Mouse (Mus musculus): ENCODE measurements around the gene Rtp4. TPM values are rescaled to one million over a fixed set of nuclear protein-coding genes. Genes with fewer than 3 reads are reported as not detected.

The Rtp4 gene
- polyA plus RNA-seq, 1 experiment: 2.1 TPM

DNA sequence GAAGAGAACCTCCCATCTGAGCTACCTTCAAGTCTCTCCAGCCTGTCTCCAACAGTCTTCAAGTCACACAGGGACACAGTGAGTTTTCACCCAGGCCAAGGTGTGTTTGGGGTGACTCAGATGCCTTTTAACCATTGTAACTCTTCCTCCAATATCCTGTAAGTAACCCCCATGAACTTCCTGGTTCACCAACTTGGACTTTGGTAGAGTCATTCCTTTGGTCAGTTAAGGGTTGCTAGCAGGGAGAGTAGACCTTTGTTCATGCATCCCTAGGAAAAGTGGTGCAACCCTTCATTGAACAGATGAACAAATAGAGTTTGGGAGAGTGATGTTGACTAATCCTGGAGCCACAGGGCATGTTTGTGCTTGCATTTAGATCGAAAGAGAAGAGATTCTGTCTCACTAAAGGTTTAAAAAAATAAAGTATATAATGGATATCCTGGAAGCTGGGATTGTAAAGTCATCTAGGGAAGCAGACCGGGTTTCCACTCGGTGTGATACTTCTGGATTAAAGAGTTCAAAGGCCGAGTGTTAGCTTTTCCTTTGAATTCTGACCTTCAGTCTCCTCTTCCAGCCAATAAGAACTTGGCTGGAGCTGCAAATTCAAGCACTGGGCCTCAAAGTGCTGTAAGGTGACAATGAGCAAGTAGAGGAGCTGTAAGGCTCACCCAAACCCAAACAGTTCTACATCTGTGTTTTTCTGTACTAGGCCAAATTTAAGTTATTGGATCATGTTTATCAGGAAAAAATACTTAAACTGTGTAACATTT, 8.7 kb upstream of the Rtp4 start:
- no peak overlapping the region for H3K4me3 ChIP-seq (replicated peaks)
- H3K27me3 ChIP-seq (replicated peaks): peaks cover 2% of the 10 kb centered on the region
- H3K9me3 ChIP-seq: peaks cover 4% of the 10 kb centered on the region
- TF ChIP-seq FLI1 (IDR thresholded peaks at IDR 0.05; ENCODE audit: low read length) (no peak), GATA1 (IDR thresholded peaks at IDR 0.05; ENCODE audit: borderline replicate concordance, low read length) (no peak)
- H3K4me1 ChIP-seq: no peaks in the 10 kb centered on the region
- H3K36me3 ChIP-seq (replicated peaks; ENCODE audit: low read length): no peaks in the 10 kb centered on the region

DNA sequence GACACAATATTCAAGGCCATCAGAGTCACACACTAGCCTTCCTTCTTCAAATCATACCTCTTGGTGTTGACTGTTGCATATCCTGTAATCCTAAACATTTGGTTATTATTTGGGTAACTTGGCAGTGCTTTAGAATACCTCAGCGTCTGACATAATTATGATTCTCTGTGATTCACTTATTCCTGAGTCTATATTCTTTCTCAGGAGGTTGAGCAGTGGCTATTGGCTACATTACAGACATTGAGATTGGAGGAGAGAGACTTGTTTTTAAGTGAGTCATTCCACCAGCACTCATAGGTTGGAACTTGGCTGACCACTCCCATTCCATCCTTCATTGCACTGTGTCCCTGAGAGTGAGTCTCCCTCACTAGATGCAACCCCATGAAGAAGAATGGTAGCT, 6.7 kb upstream of the Rtp4 start:
- H3K36me3 ChIP-seq (replicated peaks; ENCODE audit: low read length): no peaks in the 10 kb centered on the region
- H3K4me3 ChIP-seq (replicated peaks): no peak overlapping the region
- peaks cover 4% of the 10 kb centered on the region for H3K9me3 ChIP-seq
- TF ChIP-seq GATA1 (IDR thresholded peaks at IDR 0.05; ENCODE audit: borderline replicate concordance, low read length) (no peak), FLI1 (IDR thresholded peaks at IDR 0.05; ENCODE audit: low read length) (no peak)
- H3K27me3 ChIP-seq (replicated peaks): peaks cover 2% of the 10 kb centered on the region
- no peaks in the 10 kb centered on the region for H3K4me1 ChIP-seq

- peaks cover 6% of the 10 kb centered on the region for H3K27me3 ChIP-seq (replicated peaks)
Measured at GRCm38 (mm10) chr16:23515766-23516165, 4.3 kb upstream of the Rtp4 start.

GRCm38 (mm10) chr16:23516606-23517005, 3.5 kb upstream of the Rtp4 start:
- no peaks in the 10 kb centered on the region for H3K4me1 ChIP-seq
- no peak for TF ChIP-seq FLI1 (IDR thresholded peaks at IDR 0.05; ENCODE audit: low read length)
- TF ChIP-seq GATA1 (IDR thresholded peaks at IDR 0.05; ENCODE audit: borderline replicate concordance, low read length): no peak
- H3K36me3 ChIP-seq (replicated peaks; ENCODE audit: low read length): no peaks in the 10 kb centered on the region
- no peaks in the 10 kb centered on the region; the same call in 1 of the 2 replicates for H3K9me3 ChIP-seq
- H3K27me3 ChIP-seq (replicated peaks): peaks cover 10% of the 10 kb centered on the region
- H3K4me3 ChIP-seq (replicated peaks): no peak overlapping the region

More at GRCm38 (mm10) chr16:23515766-23516165, 4.3 kb upstream of the Rtp4 start:
- Histone ChIP-seq H3K9me3 (no peaks in the 10 kb centered on the region; the same call in 1 of the 2 replicates), H3K4me3 (replicated peaks) (no peak overlapping the region), H3K36me3 (replicated peaks; ENCODE audit: low read length) (no peaks in the 10 kb centered on the region), H3K4me1 (no peaks in the 10 kb centered on the region)
- TF ChIP-seq FLI1 (IDR thresholded peaks at IDR 0.05; ENCODE audit: low read length) (no peak), GATA1 (IDR thresholded peaks at IDR 0.05; ENCODE audit: borderline replicate concordance, low read length) (no peak)

DNA sequence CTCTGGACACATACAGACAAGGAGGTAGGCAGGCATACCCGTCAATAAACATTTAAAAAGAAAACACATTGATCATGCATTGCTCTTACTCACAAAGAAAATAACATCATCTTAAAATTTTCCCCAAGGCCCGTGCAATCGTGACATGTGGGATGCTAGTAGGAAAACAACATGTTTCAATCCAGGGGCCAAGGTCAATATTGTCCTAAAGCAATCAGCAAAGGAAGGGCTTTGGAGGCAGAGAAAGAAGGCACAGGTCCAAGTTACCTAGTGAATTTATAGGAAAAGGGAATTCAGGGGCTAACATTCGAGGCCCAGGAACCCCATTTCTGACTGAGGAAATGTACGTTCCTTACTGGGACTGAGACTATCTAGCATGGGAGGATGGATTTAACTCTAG, 2.9 kb upstream of the Rtp4 start:
- H3K9me3 ChIP-seq: no peaks in the 10 kb centered on the region; the same call in 1 of the 2 replicates
- H3K36me3 ChIP-seq (replicated peaks; ENCODE audit: low read length): no peaks in the 10 kb centered on the region
- TF ChIP-seq GATA1 (IDR thresholded peaks at IDR 0.05; ENCODE audit: borderline replicate concordance, low read length) (no peak), FLI1 (IDR thresholded peaks at IDR 0.05; ENCODE audit: low read length) (no peak)
- H3K27me3 ChIP-seq (replicated peaks): peaks cover 10% of the 10 kb centered on the region
- H3K4me3 ChIP-seq (replicated peaks): no peak overlapping the region
- H3K4me1 ChIP-seq: no peaks in the 10 kb centered on the region

- TF ChIP-seq FLI1 (IDR thresholded peaks at IDR 0.05; ENCODE audit: low read length) (no peak), GATA1 (IDR thresholded peaks at IDR 0.05; ENCODE audit: borderline replicate concordance, low read length) (no peak)
- H3K27me3 ChIP-seq (replicated peaks): peaks cover 12% of the 10 kb centered on the region
- no peak overlapping the region for H3K4me3 ChIP-seq (replicated peaks)
- no peaks in the 10 kb centered on the region for H3K4me1 ChIP-seq
- no peaks in the 10 kb centered on the region for H3K36me3 ChIP-seq (replicated peaks; ENCODE audit: low read length)
- no peaks in the 10 kb centered on the region for H3K9me3 ChIP-seq
Measured at GRCm38 (mm10) chr16:23517754-23518566, 2.1 kb upstream of the Rtp4 start.

DNA sequence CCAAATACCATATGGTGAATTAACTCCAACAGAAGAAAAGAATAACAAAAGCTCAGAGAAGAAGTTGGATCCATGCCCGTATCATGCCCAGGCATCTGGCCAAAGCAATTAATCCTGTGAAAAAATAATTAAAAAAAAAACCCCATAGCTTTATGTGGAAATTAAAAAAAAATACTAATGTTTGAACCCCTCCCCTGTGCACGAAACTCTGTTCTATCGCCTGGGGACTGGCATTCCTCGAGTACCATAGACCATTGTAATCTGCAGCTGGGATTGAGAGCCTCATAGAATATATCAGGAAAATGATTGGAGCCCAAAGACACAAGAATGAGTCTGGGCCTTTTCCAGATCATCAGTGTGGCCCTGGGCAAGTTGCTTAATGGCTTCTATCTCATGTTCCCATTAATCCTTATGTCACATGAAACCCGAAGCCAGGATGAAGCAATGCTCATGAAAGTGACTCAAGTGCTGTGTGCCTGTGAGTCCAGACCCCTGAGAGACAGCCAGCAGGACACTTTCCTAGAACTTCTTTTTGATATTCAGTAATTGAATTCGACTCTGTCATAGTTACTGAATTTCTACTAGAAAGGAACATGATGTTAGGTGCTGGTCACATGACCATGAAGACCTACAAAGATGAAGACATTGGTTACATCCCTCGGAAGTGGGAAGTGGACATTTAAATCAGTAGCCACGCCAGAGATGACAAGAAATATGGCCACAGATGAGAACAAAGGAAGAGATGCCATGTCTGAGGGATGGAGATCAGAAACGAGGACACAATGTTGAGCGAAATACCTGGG, 1.3 kb upstream of the Rtp4 start:
- Histone ChIP-seq H3K27me3 (replicated peaks) (peaks cover 12% of the 10 kb centered on the region), H3K4me3 (replicated peaks) (no peak overlapping the region), H3K4me1 (no peaks in the 10 kb centered on the region), H3K36me3 (replicated peaks; ENCODE audit: low read length) (no peaks in the 10 kb centered on the region), H3K9me3 (no peaks in the 10 kb centered on the region)
- TF ChIP-seq FLI1 (IDR thresholded peaks at IDR 0.05; ENCODE audit: low read length): no peak
- TF ChIP-seq GATA1 (IDR thresholded peaks at IDR 0.05; ENCODE audit: borderline replicate concordance, low read length): no peak

DNA sequence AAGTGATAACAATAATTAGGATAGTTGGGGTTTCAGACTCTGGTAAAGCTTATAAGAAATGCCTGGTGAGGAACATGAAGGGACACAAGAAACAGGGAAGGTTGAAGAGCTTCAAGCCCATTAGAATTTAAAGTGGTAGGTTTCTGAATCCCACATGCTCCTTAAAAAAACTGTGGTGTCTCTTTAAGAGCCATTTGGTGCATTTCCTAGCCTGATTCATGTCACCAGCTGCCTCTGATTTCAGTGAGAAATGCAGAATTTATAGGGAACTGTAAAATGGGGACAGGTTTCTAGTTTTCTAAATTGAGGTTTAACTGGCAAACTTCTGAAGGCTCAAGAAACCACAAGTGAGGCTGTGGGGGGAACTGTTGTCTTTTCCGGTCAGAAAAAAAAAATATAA, 320 bp upstream of the Rtp4 start:
- Histone ChIP-seq H3K9me3 (no peaks in the 10 kb centered on the region), H3K4me1 (no peaks in the 10 kb centered on the region), H3K4me3 (replicated peaks) (no peak overlapping the region), H3K36me3 (replicated peaks; ENCODE audit: low read length) (no peaks in the 10 kb centered on the region), H3K27me3 (replicated peaks) (peaks cover 12% of the 10 kb centered on the region)
- TF ChIP-seq FLI1 (IDR thresholded peaks at IDR 0.05; ENCODE audit: low read length) (no peak), GATA1 (IDR thresholded peaks at IDR 0.05; ENCODE audit: borderline replicate concordance, low read length) (no peak)

DNA sequence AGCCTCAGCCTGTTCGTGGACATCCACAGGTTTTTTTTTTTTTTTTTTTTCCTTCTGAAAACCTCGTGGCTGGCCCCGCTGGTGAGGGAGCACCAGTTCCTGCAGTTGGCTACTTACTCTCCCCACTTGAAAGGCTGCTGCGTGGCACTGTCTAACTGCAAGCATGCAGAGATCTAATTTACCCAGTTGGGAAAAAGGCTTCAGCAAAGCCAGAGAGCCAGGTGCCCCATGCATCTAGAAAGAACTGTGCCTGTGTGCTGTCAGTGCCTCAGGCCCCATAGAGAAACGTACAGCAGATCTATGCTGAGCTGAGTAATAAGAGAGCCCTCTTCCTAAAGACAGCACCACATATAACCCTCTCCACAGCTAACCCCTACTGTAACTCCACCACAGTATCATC, 1.0 kb downstream of the Rtp4 start:
- Histone ChIP-seq H3K9me3 (no peaks in the 10 kb centered on the region), H3K4me1 (no peaks in the 10 kb centered on the region), H3K27me3 (replicated peaks) (peaks cover 12% of the 10 kb centered on the region), H3K4me3 (replicated peaks) (no peak overlapping the region), H3K36me3 (replicated peaks; ENCODE audit: low read length) (no peaks in the 10 kb centered on the region)
- no peak for TF ChIP-seq FLI1 (IDR thresholded peaks at IDR 0.05; ENCODE audit: low read length)
- no peak for TF ChIP-seq GATA1 (IDR thresholded peaks at IDR 0.05; ENCODE audit: borderline replicate concordance, low read length)

All from megakaryocyte, embryonic 14.5 days (primary cell).